Mouse (Mus musculus): ENCODE measurements around the gene Kcnma1. TPM values are rescaled to one million over a fixed set of nuclear protein-coding genes. Genes with fewer than 3 reads are reported as not detected.

Gene Kcnma1
- polyA plus RNA-seq, 1 experiment from 2014 or later, result 2.1 TPM

- Histone ChIP-seq H3K9me3 (replicated peaks; ENCODE audit: low read length) (no peaks in the 10 kb centered on the region), H3K27me3 (ENCODE audit: insufficient read depth, low read length) (no peaks in the 10 kb centered on the region), H3K27ac (no peak overlapping the region), H3K4me3 (replicated peaks; ENCODE audit: low read depth, low read length) (no peak overlapping the region), H3K9ac (ENCODE audit: low read depth, low read length) (no peak overlapping the region), H3K4me2 (ENCODE audit: low read length) (no peak overlapping the region), H3K4me1 (replicated peaks; ENCODE audit: insufficient read depth, low read length) (no peaks in the 10 kb centered on the region), H3K36me3 (ENCODE audit: insufficient read depth, low read length) (no peaks in the 10 kb centered on the region)
- TF ChIP-seq CTCF (IDR thresholded peaks at IDR 0.05; ENCODE audit: low read depth), result no peak
- 78% methylated on average over 3 of the region's 3 CpGs for WGBS
- no peak for DNase-seq (ENCODE audit: low spot score)
- no peak for ATAC-seq (replicated peaks; ENCODE audit: low FRiP score, low read depth)
Observed at GRCm38 (mm10) chr14:23817585-23817984, 196.7 kb downstream of the Kcnma1 start.

- Histone ChIP-seq H3K4me2 (ENCODE audit: low read length) (no peak overlapping the region), H3K4me3 (replicated peaks; ENCODE audit: low read depth, low read length) (no peak overlapping the region), H3K4me1 (replicated peaks; ENCODE audit: insufficient read depth, low read length) (no peaks in the 10 kb centered on the region), H3K9ac (ENCODE audit: low read depth, low read length) (no peak overlapping the region), H3K36me3 (ENCODE audit: insufficient read depth, low read length) (no peaks in the 10 kb centered on the region), H3K27me3 (ENCODE audit: insufficient read depth, low read length) (no peaks in the 10 kb centered on the region), H3K27ac (no peak overlapping the region), H3K9me3 (replicated peaks; ENCODE audit: low read length) (no peaks in the 10 kb centered on the region)
- DNase-seq (ENCODE audit: low spot score), result no peak
- WGBS, result 76% methylated on average over 1 of the region's 1 CpGs
- TF ChIP-seq CTCF (IDR thresholded peaks at IDR 0.05; ENCODE audit: low read depth), result no peak
- no peak for ATAC-seq (replicated peaks; ENCODE audit: low FRiP score, low read depth)
Observed at GRCm38 (mm10) chr14:23810081-23810480, 204.2 kb downstream of the Kcnma1 start.

- ATAC-seq (replicated peaks; ENCODE audit: low FRiP score, low read depth) (no peak), DNase-seq (ENCODE audit: low spot score) (no peak)
- Histone ChIP-seq H3K27ac (no peak overlapping the region), H3K4me2 (ENCODE audit: low read length) (no peak overlapping the region), H3K27me3 (ENCODE audit: insufficient read depth, low read length) (no peaks in the 10 kb centered on the region), H3K9me3 (replicated peaks; ENCODE audit: low read length) (no peaks in the 10 kb centered on the region), H3K9ac (ENCODE audit: low read depth, low read length) (no peak overlapping the region), H3K36me3 (ENCODE audit: insufficient read depth, low read length) (no peaks in the 10 kb centered on the region), H3K4me3 (replicated peaks; ENCODE audit: low read depth, low read length) (no peak overlapping the region), H3K4me1 (replicated peaks; ENCODE audit: insufficient read depth, low read length) (no peaks in the 10 kb centered on the region)
- TF ChIP-seq CTCF (IDR thresholded peaks at IDR 0.05; ENCODE audit: low read depth), result no peak
- 47% methylated on average over 1 of the region's 1 CpGs for WGBS
Observed at GRCm38 (mm10) chr14:23809124-23809523, 205.2 kb downstream of the Kcnma1 start.

- ATAC-seq (replicated peaks; ENCODE audit: low FRiP score, low read depth), result no peak
- H3K4me3 ChIP-seq (replicated peaks; ENCODE audit: low read depth, low read length), result no peak overlapping the region
- WGBS, result 20% methylated on average over 2 of the region's 2 CpGs
Observed at GRCm38 (mm10) chr14:23806378-23806777, 207.9 kb downstream of the Kcnma1 start.

GRCm38 (mm10) chr14:23796878-23797277 is 217.4 kb downstream of the Kcnma1 start:
- WGBS, result 95% methylated on average over 7 of the region's 7 CpGs
- no peak for TF ChIP-seq CTCF (IDR thresholded peaks at IDR 0.05; ENCODE audit: low read depth)
- Histone ChIP-seq H3K4me3 (replicated peaks; ENCODE audit: low read depth, low read length) (no peak overlapping the region), H3K4me2 (ENCODE audit: low read length) (no peak overlapping the region), H3K9ac (ENCODE audit: low read depth, low read length) (no peak overlapping the region), H3K36me3 (ENCODE audit: insufficient read depth, low read length) (no peaks in the 10 kb centered on the region), H3K27me3 (ENCODE audit: insufficient read depth, low read length) (no peaks in the 10 kb centered on the region), H3K9me3 (replicated peaks; ENCODE audit: low read length) (no peaks in the 10 kb centered on the region), H3K27ac (no peak overlapping the region), H3K4me1 (replicated peaks; ENCODE audit: insufficient read depth, low read length) (no peaks in the 10 kb centered on the region)
- DNase-seq (ENCODE audit: low spot score), result no peak
- ATAC-seq (replicated peaks; ENCODE audit: low FRiP score, low read depth), result no peak

More at GRCm38 (mm10) chr14:23806378-23806777, 207.9 kb downstream of the Kcnma1 start:
- no peaks in the 10 kb centered on the region for H3K27me3 ChIP-seq (ENCODE audit: insufficient read depth, low read length)
- H3K4me2 ChIP-seq (ENCODE audit: low read length), result no peak overlapping the region
- H3K9ac ChIP-seq (ENCODE audit: low read depth, low read length), result no peak overlapping the region
- TF ChIP-seq CTCF (IDR thresholded peaks at IDR 0.05; ENCODE audit: low read depth), result no peak
- H3K4me1 ChIP-seq (replicated peaks; ENCODE audit: insufficient read depth, low read length), result no peaks in the 10 kb centered on the region
- H3K27ac ChIP-seq, result no peak overlapping the region
- no peaks in the 10 kb centered on the region for H3K9me3 ChIP-seq (replicated peaks; ENCODE audit: low read length)
- no peak for DNase-seq (ENCODE audit: low spot score)
- no peaks in the 10 kb centered on the region for H3K36me3 ChIP-seq (ENCODE audit: insufficient read depth, low read length)

GRCm38 (mm10) chr14:23792674-23793073 is 221.6 kb downstream of the Kcnma1 start:
- no peak for TF ChIP-seq CTCF (IDR thresholded peaks at IDR 0.05; ENCODE audit: low read depth)
- 66% methylated on average over 3 of the region's 3 CpGs for WGBS
- H3K4me3 ChIP-seq (replicated peaks; ENCODE audit: low read depth, low read length), result no peak overlapping the region
- no peaks in the 10 kb centered on the region for H3K27me3 ChIP-seq (ENCODE audit: insufficient read depth, low read length)
- no peak overlapping the region for H3K9ac ChIP-seq (ENCODE audit: low read depth, low read length)
- H3K9me3 ChIP-seq (replicated peaks; ENCODE audit: low read length), result no peaks in the 10 kb centered on the region
- H3K36me3 ChIP-seq (ENCODE audit: insufficient read depth, low read length), result no peaks in the 10 kb centered on the region
- H3K4me1 ChIP-seq (replicated peaks; ENCODE audit: insufficient read depth, low read length), result no peaks in the 10 kb centered on the region
- no peak overlapping the region for H3K4me2 ChIP-seq (ENCODE audit: low read length)
- no peak for DNase-seq (ENCODE audit: low spot score)
- ATAC-seq (replicated peaks; ENCODE audit: low FRiP score, low read depth), result no peak
- H3K27ac ChIP-seq, result no peak overlapping the region

- H3K27me3 ChIP-seq (ENCODE audit: insufficient read depth, low read length), result no peaks in the 10 kb centered on the region
- no peak overlapping the region for H3K4me2 ChIP-seq (ENCODE audit: low read length)
- no peak overlapping the region for H3K27ac ChIP-seq
- ATAC-seq (replicated peaks; ENCODE audit: low FRiP score, low read depth), result no peak
- peaks cover 4% of the 10 kb centered on the region; the same call in 1 of the 2 replicates for H3K4me1 ChIP-seq (replicated peaks; ENCODE audit: insufficient read depth, low read length)
- no peak overlapping the region for H3K9ac ChIP-seq (ENCODE audit: low read depth, low read length)
- no peaks in the 10 kb centered on the region for H3K9me3 ChIP-seq (replicated peaks; ENCODE audit: low read length)
- 68% methylated on average over 3 of the region's 3 CpGs for WGBS
- H3K36me3 ChIP-seq (ENCODE audit: insufficient read depth, low read length), result no peaks in the 10 kb centered on the region
- H3K4me3 ChIP-seq (replicated peaks; ENCODE audit: low read depth, low read length), result no peak overlapping the region
- DNase-seq (ENCODE audit: low spot score), result no peak
- TF ChIP-seq CTCF (IDR thresholded peaks at IDR 0.05; ENCODE audit: low read depth), result no peak
Observed at GRCm38 (mm10) chr14:23792076-23792475, 222.2 kb downstream of the Kcnma1 start.
